Mouse (Mus musculus) testis, adult 2 months (tissue): ENCODE data around the gene Cstf3.

Source experiments
- CTCF ChIP-seq: fragments of 200-500 bp; IDR thresholded peaks from 2 replicates; pipeline ENCODE4 v1.5.1; 2012; ENCODE audit warnings: low read depth, mild to moderate bottlenecking, inconsistent platforms, low read length, moderate library complexity; ENCODE audit not compliant: control insufficient read depth, insufficient read depth, insufficient replicate concordance
- POLR2A ChIP-seq: fragments of 200-500 bp; IDR thresholded peaks from 2 replicates; pipeline ENCODE4 v1.6.1; 2012; ENCODE audit warnings: low read depth, mild to moderate bottlenecking, inconsistent platforms, low read length, moderate library complexity; ENCODE audit not compliant: control insufficient read depth

- no peak for TF ChIP-seq CTCF
- TF ChIP-seq POLR2A = no peak
These were observed 10.4 kb upstream of the Cstf3 start for GRCm38 (mm10) chr2:104579784-104580446.
